Mouse (Mus musculus): ENCODE data around the gene Fggy. TPM values are rescaled to one million over a fixed set of nuclear protein-coding genes. Genes with fewer than 3 reads are reported as not detected.

The Fggy gene
- total RNA-seq, 2 experiments from 2014 or later: 3.1 to 11.3 TPM

- ATAC-seq (ENCODE audit: poor library complexity, severe bottlenecking): no peak
These were observed 215.4 kb downstream of the Fggy start for GRCm38 (mm10) chr4:95772663-95773062.

- ATAC-seq (ENCODE audit: poor library complexity, severe bottlenecking): peak; percentile 81
These were observed 218.3 kb downstream of the Fggy start for GRCm38 (mm10) chr4:95775574-95775973.

GRCm38 (mm10) chr4:95777839-95778238, 220.5 kb downstream of the Fggy start:
- no peak for ATAC-seq (ENCODE audit: poor library complexity, severe bottlenecking)

GRCm38 (mm10) chr4:95778528-95778927, 221.2 kb downstream of the Fggy start:
- 0 out of 2 replicates have a peak, but pooled peaks have one; percentile 44 for ATAC-seq (ENCODE audit: poor library complexity, severe bottlenecking)

- ATAC-seq (ENCODE audit: poor library complexity, severe bottlenecking): peak; percentile 61
These were observed 227.0 kb downstream of the Fggy start for GRCm38 (mm10) chr4:95784146-95784895.

- ATAC-seq (ENCODE audit: poor library complexity, severe bottlenecking): no peak
These were observed 230.3 kb downstream of the Fggy start for GRCm38 (mm10) chr4:95787609-95788008.

- ATAC-seq (ENCODE audit: poor library complexity, severe bottlenecking): no peak
These were observed 231.6 kb downstream of the Fggy start for GRCm38 (mm10) chr4:95788867-95789266.

GRCm38 (mm10) chr4:95791913-95792475, 234.7 kb downstream of the Fggy start:
- no peak for ATAC-seq (ENCODE audit: poor library complexity, severe bottlenecking)

GRCm38 (mm10) chr4:95793647-95794328, 236.5 kb downstream of the Fggy start:
- ATAC-seq (ENCODE audit: poor library complexity, severe bottlenecking): no peak

GRCm38 (mm10) chr4:95794651-95795050, 237.3 kb downstream of the Fggy start:
- no peak for ATAC-seq (ENCODE audit: poor library complexity, severe bottlenecking)

DNA sequence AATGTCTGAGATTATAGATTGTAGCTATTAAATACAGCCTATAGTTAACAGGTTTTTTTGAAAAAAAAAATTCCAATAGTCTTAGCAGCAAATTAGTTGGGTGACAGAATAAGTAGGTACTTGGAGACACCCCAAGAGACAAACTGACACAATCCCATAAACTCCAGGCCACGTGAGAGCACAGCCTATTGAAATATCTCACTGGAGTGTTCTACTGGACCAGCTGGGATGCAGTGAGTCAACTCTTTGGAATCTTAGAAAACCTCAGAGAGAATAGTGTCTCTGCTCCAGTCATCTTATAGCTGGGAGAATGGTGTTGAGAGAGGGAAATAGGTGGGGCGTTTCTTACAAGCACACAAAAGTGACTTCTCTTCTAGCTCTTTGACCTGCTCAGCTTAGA, 238.0 kb downstream of the Fggy start:
- no peak for ATAC-seq (ENCODE audit: poor library complexity, severe bottlenecking)

- no peak for ATAC-seq (ENCODE audit: poor library complexity, severe bottlenecking)
These were observed 262.3 kb downstream of the Fggy start for GRCm38 (mm10) chr4:95819650-95820049.

DNA sequence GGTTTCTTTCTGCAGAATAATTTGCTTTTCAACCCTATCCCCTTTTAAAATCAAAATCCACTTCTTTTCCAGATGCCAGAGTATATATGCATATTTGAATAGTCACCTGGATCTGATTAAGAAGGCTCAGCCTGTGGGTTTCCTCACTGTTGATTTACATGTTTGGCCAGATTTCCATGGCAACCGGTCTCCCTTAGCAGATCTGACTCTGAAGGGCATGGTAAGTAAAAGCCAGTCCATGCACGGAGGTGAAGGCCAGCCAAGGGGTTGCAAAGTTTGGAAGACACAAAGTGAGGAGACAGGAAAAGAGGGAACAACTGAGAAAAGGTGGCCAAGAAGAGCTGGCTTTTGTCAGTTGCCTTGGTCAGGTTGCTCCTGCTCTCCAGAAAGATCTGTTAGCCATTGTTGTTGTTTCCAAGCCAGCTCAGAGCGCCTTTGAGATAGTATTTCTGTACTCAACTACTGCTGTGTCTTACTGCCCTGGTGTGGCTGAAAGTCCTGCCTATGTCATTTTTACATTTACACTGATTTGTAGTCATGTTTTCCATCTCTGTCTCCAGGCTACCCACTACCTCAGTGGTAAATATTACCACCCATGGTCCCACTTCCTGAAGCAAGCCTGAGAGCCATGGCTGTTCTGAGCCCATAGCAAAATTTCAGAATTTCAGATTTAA, 264.7 kb downstream of the Fggy start:
- ATAC-seq (ENCODE audit: poor library complexity, severe bottlenecking): no peak

GRCm38 (mm10) chr4:95828164-95828563, 270.9 kb downstream of the Fggy start:
- ATAC-seq (ENCODE audit: poor library complexity, severe bottlenecking): peak; percentile 46

GRCm38 (mm10) chr4:95830320-95830719, 273.0 kb downstream of the Fggy start:
- peak; percentile 87 for ATAC-seq (ENCODE audit: poor library complexity, severe bottlenecking)

DNA sequence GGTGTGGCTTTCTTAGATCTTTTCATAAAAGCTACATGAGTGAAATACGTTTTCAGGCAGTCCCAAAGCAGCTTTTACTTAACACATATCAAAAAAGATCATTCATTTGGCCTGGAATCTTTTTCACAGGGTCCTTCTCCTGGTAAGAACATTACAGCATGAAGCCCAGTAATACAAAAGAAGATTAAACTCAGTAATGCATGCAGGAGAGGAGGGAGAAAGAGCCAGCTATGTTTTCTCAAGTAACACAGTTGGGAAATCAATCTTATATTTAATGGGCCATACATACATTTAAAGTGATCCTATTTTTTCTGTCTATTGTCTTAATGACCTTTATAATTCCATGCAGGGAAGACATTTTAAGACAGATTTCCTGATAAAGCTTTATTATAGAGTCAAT, 282.6 kb downstream of the Fggy start:
- no peak for ATAC-seq (ENCODE audit: poor library complexity, severe bottlenecking)

DNA sequence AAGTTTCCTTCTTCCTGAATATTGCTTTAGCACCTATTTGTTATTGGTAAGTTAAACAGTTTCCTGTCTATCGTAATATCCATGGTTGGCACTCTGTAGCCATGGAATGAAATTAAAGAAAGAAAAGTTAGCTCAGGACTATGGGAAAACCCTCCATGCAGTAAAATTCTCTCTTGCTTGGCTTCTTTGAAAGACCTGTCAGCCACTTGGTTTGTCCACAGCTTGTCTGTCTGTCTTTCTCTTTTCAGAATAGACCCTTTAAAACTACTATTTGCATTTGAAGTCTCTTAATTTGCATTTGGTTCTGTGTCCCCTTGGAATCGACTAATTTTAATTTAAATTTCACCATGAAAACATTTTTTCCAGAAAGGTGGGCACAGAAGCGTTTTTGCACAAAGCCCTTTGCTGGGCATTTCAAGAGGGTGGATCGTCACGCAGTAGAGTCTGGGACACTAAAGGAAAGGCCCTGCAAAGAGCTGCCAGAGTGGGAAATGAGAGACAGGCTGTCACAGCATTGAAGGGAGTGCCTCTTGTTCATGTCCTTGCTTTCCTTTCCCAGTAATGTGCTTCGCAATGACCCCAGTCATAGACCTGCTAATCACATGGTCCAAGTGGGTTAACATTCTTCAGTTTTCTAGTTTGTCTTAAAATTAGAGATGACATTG, 283.2 kb downstream of the Fggy start:
- no peak for ATAC-seq (ENCODE audit: poor library complexity, severe bottlenecking)

GRCm38 (mm10) chr4:95845981-95846617, 288.8 kb downstream of the Fggy start:
- ATAC-seq (ENCODE audit: poor library complexity, severe bottlenecking): peak; percentile 31

- ATAC-seq (ENCODE audit: poor library complexity, severe bottlenecking): no peak
These were observed 289.9 kb downstream of the Fggy start for GRCm38 (mm10) chr4:95847219-95847618.

GRCm38 (mm10) chr4:95847664-95848063, 290.4 kb downstream of the Fggy start:
- no peak for ATAC-seq (ENCODE audit: poor library complexity, severe bottlenecking)

Measured in megakaryocyte, adult 5-6 weeks (primary cell).